Mouse (Mus musculus) thymus, adult 2 months (tissue): Measurements from ENCODE around the gene A830031A19Rik.

Experiments
- CTCF ChIP-seq: fragments of 200-500 bp; IDR thresholded peaks from 2 replicates; pipeline ENCODE4 v1.5.1; 2012; ENCODE audit warnings: mild to moderate bottlenecking, control low read depth, low read length, moderate library complexity, borderline replicate concordance; ENCODE audit not compliant: control insufficient read depth, poor library complexity, insufficient read depth; ENCODE audit errors: extremely low read depth
- POLR2A ChIP-seq: fragments of 200-500 bp; IDR thresholded peaks from 2 replicates; pipeline ENCODE4 v1.6.1; 2012; ENCODE audit warnings: mild to moderate bottlenecking, low read length, control low read depth, moderate library complexity; ENCODE audit not compliant: control insufficient read depth, poor library complexity, insufficient read depth; ENCODE audit errors: extremely low read depth

- TF ChIP-seq POLR2A: no peak
- TF ChIP-seq CTCF: no peak
Observed at GRCm38 (mm10) chr11:24052882-24053281, 22.0 kb downstream of the A830031A19Rik start.
